Mouse (Mus musculus): ENCODE data around the gene Fli1.

DNA sequence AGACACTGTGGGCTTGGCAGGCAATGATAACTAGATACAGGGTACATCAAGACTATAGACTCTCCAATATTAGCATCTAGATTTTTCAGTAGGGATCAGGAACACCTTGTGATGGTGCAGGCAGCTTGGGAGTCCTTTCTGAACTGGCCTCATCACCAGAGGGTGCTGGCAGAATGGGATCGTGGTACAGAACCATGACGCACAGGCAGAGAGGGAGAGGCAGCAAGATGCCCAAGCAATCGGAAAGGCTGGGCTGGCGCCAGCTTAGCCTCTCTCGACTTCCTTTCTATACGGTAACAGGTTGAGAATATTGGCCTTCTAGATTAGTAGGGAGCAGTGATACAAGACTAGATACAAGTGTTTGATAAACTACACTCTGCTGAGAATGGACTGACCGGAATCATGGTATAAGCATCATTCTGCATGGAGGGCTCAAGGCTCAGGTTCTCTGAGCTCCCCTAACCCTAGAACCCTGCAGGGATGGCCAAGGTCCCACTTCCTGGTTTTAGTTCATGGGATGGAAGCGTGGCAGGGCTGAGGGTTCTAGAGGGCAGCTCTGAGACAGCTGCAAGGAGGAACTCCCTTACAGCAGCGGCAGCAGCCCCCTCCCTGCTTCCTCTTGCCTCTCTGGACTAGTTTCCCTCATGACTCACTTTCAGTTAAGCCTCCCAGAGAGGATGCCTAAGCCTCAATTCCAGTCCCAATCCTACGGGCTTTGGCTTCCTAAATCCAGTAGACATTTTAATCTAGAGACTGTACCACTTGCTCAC is 67.9 kb downstream of the Fli1 start:
- TF ChIP-seq POLR2A (IDR thresholded peaks at IDR 0.05; ENCODE audit: borderline replicate concordance, low read depth, low read length) (no peak), CTCF (IDR thresholded peaks at IDR 0.05; ENCODE audit: low read depth, low read length) (no peak)
